Mouse (Mus musculus) cerebellum, adult 9-10 months (tissue): ENCODE data around the gene Inip.
"Not testable (repeated sequence)": the region's sequence is repeated elsewhere in the genome, so short reads cannot be mapped to it uniquely, and the experiment has no call there.

Experiments used
- DNase-seq: peaks from one replicate; pipeline ENCODE4 v3.0.0; 2022

Inip gene

GRCm38 (mm10) chr4:59806879-59807195, 5.4 kb upstream of the Inip start:
- DNase-seq: no peak

DNA sequence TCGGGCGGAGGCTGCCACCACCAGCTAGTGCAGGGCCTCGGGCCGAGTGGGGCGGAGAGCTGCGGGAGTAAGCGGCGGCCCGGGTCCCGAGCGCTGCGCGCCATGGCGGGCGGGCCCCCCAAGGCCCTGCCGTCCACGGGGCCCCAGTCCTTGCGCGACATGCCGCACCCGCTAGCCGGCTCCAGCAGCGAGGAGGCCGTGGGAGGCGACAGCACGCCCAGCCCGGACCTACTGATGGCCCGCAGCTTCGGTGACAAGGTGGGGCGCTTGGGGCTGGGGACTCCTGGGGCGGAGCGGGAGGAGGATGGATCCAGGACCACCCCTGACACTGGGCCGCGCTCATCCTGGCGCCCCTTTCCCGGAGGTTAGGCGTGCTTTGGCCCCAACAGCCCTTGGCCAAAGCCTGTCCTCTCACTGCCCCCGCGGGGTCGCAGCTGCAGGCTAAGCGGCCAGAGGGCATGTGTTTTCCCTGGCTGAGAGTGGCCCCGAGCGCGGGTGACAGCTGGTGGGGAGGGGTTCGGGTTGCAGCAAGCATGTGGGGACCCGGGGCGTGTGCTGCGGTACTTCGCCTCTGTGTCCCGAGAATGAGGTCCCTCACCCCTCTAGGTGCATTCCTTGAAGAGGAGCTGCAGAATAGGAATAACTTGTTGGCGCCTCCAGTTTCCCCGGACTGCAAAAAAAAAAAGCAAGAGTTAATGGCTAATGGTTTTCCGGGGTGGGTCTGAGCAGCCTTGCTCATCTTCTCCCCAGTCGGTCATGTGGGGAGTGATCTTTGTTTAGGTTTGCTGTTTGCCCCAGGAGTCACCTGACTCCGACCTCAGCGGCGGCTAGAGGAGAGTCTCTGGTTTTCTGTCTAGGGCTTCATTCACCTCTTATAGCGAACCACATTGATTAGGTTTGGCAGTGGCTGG, 4.8 kb upstream of the Inip start:
- DNase-seq: peak; percentile 75

DNA sequence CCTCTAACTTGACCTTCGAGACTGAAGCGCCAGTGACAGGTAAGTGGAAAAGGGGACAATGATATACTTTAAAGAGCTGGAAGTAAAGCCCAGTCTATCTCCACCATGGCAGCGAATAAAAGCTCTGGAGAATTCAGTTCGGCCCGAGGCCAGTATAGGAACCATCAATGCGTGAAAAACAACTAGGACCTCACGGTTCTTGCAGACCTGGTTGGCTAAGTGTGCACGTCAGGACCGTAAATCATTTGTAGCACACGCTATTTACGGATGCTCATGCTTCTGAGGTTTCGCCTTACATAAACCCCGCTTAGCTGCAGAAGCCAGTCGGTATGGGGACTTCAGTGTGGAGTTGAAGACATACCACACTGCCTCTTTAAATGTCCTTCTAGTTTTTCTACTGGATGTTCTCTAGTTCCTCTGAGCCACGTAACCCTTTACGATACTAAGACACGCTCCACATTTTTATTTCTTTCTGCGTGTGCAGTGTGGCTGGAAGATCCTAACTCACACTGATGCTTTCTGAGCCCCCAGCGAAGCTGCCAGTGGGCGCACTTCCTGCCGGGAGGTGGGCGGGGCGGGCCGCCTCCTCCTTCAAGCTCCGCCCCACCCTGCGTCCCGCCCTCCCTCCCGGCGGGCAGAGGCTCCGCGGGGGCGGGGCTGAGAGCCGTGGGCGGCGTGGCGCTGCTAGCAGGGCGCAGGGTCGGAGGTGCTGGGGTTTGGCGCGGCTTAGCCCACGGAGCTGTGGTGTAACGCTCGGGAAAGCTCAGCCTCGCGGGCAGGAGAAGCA, 4.0 kb upstream of the Inip start, which contains the start of gene Snx30:
Snx30 (plus strand) TSS at position 660 of the 787 bp plus-strand sequence.
- DNase-seq: peak; percentile 91

- DNase-seq: no peak
Measured at GRCm38 (mm10) chr4:59804754-59805153, 3.4 kb upstream of the Inip start.

GRCm38 (mm10) chr4:59803358-59803757, 2.0 kb upstream of the Inip start:
- no peak for DNase-seq

DNA sequence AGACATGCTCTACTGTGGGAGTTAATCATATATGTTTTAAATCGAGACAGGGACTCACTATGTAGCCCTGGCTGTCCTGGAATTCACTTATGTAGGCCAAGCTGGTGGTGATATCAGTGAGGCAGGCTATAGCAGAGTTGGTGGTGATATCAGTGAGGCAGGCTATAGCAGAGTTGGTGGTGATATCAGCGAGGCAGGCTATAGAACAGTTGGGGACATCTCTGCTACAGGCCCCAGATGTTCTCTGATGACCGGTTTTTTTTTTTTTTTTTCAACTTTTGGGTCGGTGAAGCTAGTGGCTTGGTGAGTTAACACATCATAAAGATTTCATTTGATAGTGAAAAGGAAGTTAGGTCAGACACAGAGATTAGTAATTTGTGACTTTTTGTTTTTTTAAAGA, 1.4 kb upstream of the Inip start:
- DNase-seq: no peak

- peak; percentile 32 for DNase-seq
Measured at GRCm38 (mm10) chr4:59802107-59802506, 718 bp upstream of the Inip start.

DNA sequence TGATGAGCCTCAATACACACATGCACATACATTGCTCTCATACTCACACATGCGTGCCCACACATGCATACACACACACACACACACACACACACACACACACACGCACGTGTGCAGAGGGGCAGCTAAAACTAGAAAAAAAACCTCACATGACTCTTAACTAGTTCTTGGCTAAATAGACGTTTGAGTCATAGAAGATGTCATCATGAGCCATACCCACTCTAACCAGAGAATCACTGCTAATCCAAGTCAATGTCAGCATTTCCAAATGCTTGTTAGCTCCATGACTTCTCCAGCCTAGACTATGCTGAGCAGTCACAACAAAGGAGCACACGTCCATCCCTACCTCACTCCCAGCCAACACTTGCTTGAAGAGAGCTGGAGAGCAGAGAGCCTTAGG, 1.2 kb downstream of the Inip start:
- DNase-seq: no peak

- no peak for DNase-seq
Measured at GRCm38 (mm10) chr4:59795788-59796455, 5.5 kb downstream of the Inip start.

GRCm38 (mm10) chr4:59794116-59794515, 7.3 kb downstream of the Inip start:
- no peak for DNase-seq

DNA sequence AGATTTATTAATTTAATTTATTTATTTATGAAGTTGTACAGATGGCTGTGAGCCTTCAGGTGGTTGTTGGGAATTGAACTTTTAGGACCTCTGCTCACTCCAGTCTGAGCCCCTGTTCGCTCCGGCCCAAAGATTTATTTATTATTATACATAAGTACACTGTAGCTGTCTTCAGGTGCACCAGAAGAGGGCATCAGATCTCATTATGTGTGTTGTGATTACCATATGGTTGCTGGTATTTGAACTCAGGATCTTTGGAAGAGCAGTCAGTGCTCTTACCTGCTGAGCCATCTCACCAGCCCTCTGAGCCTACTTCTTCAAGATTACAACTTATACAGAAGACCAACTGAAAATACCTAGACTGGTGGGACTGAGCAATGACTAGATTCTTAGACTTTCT, 7.8 kb downstream of the Inip start:
- DNase-seq: not testable (repeated sequence)

DNA sequence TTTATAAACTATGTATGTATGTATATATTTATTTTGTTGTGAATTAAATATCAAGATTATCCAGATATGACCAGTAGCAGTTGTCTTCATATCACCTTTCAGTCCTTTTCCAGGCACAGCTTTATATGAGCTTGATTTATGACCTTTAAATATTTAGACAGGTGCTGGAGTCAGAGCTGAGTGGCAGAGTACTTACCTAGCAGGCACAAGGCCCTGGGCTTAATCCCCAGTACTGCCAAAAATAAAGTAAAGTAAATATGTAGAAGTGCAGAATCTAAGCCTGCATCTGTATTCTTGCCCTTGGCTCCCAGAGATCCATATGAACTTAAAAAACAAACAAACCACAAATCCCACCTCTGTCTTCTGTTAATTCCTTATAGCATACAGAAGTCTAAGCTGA, 12.4 kb downstream of the Inip start:
- no peak for DNase-seq

DNA sequence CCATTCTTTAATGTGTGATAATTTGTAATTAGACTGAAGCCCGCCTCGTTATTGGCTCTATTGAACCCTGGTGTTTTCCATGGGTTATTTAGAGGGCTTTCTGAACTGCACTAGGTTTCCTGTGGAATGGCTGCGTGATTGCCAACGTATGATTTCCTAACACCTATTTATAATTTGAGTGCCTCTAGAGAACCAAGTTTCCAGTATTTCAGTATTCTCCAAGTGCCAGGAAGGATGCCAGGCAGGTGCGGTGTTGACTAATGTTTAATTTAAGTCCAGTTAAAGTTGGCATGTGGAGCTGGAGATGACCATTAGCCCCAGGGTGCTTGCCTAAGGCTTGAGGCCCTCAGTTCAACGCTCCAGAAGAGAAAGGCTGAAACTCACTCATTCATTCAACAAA, 14.3 kb downstream of the Inip start:
- DNase-seq: peak; percentile 37

GRCm38 (mm10) chr4:59786661-59787060, 14.7 kb downstream of the Inip start:
- DNase-seq: peak; percentile 83

- no peak for DNase-seq
Measured at GRCm38 (mm10) chr4:59785412-59785811, 16.0 kb downstream of the Inip start.

GRCm38 (mm10) chr4:59783685-59784279, 17.6 kb downstream of the Inip start:
- peak; percentile 97 for DNase-seq

DNA sequence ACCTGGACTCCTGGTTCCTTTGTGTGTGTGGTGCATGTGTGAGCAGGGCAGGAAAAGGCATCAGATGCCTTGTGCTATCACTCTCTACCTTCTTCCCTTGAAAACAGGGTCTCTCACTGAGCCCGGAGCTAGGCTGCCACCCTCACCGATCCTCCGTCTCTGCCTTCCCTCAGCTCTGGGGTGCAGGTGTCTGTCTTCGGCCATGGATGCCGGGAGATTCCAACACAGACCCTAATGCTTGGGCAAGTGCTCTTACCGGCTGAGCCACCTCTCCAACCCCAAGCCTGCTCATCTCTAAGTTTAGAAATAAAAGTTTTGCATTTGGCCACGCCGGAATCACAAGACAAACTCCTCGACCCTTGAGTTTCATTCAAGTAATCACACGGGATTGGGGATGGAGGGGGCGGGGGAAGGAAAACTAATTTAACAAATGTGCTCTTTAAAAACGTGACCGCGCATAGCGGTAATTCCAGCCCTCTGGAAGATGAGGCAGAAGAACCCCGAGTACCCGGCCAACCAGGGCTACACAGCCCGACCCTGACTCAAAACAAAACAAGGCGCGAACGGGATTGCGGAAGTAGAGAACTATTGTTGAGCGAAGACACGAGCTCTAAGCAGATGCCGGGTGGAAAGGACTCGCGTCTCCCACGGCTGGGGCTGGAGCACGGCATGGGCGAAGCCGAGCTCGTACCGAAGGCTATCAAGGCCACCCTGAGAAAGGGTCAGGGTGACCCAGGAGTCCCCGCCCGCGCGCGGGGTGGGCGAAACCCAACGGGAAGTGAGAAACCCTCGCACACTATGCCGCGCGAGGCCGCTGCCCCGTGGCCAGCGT, 18.3 kb downstream of the Inip start:
- no peak for DNase-seq

DNA sequence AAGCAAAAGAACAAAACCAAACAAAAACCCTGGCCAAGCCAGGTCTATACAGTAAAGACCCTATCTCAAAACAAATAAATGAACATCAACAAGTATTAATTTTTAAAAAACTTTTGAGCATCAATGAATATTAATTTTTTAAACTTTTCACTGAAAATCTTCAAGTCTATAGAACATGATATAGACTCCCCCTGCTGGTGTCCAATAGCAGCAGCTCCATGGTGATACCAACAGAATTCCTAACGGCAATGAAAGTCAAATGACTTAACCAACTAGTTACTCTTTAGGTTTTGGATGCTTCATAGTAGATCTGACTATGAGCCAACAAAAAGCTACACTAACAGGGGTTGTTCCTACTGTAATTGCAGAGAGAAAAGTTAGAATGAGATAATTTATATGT, 20.8 kb downstream of the Inip start:
- no peak for DNase-seq

DNA sequence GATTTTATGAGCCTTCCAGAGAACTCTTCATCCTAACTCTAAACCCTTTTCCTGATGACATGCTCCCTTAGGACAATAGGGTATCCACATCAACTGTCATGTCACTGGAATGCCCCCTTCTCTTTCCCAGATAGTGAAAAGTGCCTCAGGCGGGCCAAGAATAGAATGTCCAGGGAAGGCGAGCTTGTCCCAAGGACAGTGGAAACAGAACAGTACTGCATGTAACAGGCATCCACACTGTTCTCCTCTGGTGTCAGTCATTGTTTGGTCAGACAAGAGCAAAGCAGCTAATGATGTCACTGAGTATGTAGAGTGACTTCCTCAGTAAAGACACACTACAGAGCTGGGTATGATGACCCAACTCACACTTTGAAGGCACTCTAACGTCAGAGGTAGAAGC, 23.6 kb downstream of the Inip start:
- DNase-seq: no peak

DNA sequence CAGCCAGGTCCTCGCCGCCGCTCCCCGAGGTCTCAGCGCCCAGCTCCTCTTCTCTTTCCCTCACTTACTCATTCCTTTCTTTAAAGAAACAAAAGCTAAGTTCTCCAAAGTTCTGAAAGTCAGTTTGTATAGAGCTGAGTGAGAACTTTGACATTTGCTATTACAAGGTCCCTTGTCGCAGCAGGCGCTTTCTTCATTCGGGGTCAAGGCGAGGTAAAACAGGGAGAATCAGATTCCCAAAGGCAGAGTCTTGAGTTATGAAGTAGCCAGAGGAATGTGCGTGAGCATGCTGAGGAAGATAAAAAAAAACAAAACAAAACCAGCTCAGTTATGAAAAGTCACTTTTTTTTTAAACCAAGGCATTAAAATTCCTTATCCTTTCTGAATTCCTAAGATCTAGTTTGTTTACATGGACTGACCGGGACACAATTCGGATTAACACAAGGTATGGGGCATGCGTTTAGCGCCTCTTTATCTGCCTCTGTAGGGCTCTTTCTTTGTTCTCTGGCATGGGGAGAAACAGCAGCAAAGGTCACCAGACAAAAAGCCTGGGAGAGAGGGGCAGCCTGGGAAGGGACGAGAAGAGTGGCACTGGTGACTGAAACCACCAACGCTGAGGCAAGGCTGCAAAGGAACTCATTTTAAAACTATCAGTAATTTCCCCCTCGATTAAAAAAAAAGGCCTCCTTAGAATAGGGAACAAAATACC, 29.1 kb downstream of the Inip start:
- no peak for DNase-seq

- no peak for DNase-seq
Measured at GRCm38 (mm10) chr4:59767717-59768116, 33.7 kb downstream of the Inip start.
